Mouse (Mus musculus): ENCODE measurements around the gene Hist1h2ao. TPM values are rescaled to one million over a fixed set of nuclear protein-coding genes. Genes with fewer than 3 reads are reported as not detected.
A peak's percentile ranks its signal among the peaks of the same experiment; 100 is the strongest.
"Not testable (repeated sequence)": the region's sequence is repeated elsewhere in the genome, so short reads cannot be mapped to it uniquely, and the experiment has no call there.

Hist1h2ao gene
- total RNA-seq (2021): 10 to 100 TPM; 10.7 to 27.7 TPM
- long read RNA-seq: 0 reads

- not testable (repeated sequence) for DNase-seq (ENCODE audit: low spot score in 2 of 2)
These were observed at the start of gene Hist1h2ao, which contains the start of gene Hist1h2bq for GRCm38 (mm10) chr13:21810073-21810472. Gene Hist1h2ao, plus strand, starts transcription at chr13:21810465. Gene Hist1h2bq, minus strand, starts transcription at chr13:21810197.

DNA sequence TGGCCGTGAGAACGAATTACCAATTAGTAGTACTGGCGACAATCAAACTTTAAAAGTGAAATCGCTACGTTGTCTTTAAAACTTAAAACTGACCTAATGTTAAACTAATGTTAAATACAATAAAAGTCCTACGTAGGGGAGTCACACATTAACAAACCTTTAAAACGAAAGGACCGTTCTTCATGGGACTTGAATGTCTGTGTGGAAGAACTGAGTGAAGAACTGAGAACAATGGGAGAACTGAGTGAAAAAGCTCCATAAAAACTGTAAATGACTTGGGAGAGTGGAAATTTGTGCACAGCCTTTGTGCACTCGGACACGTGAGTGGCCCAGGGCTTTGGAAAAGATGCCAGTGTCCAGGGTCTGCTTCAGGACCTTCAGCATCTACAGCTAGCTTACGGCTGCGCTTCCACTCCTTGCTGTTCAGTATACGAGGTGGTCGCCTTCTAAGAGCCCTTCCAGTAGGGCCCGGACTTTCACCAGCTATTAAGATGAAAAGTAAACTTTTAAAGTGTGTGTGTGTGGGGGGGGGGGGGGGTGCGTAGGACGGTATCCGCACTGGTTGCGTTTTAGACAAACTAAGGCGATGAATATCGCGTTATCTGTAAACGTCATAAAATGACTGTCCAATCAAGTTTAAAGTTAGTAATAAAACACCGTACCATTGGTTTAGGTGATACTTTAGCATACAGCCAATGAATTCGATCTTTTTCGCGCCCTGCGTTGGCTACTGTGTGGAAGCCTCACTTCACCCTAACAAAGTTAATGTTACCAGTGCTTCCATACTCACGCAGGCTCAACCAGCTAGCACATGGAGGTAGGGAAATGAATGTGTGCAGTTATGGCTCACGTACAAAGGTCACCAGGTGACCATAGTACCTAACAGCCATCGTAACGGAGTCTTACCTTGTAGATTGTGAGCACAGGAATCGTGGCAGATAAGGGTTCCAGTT is 31.2 kb upstream of the Hist1h2ao start:
- peak; percentile 33 to 86 for DNase-seq (ENCODE audit: low spot score in 2 of 2)

- peak; percentile 13 to 69 for DNase-seq (ENCODE audit: low spot score in 2 of 2)
These were observed 30.2 kb upstream of the Hist1h2ao start, which contains the start of gene Hist1h1b for GRCm38 (mm10) chr13:21779767-21780731. Gene Hist1h1b, minus strand, starts transcription at chr13:21780625.

GRCm38 (mm10) chr13:21781021-21781555 is 29.2 kb upstream of the Hist1h2ao start:
- DNase-seq (ENCODE audit: low spot score in 2 of 2): no peak

DNA sequence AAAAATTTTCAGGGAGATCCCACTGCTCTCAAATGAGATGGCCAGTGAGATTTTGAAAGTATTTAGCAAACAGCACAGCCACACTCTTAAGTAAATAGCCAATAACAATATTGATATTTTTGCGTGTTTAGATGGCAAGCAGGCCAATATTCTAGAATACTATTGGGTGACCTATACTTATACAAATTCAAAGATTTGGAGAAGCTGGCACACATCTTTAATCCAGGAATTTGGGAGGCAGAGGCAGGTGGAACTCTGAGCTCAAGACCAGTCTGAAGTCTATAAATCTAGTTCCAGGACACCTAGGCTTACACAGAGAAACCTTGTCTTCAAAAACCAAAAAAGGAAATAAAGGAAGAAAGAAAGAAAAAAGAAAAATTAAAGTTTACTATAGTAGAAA is 28.6 kb upstream of the Hist1h2ao start:
- DNase-seq (ENCODE audit: low spot score in 2 of 2): no peak

DNA sequence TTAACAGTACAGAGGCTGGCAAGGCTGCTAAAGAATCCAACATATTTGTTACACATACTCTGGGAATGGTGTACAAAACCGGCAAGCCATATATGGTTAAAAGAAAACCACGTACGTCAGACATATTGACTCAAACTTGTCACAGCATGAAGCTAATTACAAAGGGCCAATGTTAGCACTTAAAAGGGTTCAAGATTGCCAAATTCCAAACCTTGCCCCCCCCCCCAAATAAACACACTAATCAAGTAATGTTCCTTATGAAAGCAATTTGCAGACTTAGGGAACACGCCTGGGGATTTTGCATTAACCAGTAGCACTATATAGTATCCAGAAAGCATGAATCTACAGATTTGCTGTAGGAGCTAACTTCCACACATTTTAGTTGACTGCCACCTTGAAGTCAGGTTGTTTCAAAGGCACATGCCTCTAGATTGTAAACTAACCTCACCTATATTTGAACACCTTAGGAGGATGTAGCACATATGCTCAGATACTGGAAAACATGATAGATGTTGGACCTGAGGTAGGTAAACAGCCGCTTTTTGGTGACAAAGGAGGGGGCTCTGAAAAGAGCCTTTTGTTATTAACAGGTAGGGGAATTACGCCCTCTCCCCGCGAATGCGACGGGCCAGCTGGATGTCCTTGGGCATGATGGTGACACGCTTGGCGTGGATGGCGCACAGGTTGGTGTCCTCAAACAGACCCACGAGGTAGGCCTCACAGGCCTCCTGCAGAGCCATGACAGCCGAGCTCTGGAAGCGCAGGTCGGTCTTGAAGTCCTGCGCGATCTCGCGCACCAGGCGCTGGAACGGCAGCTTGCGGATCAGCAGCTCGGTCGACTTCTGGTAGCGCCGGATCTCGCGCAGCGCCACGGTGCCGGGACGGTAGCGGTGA is 27.7 kb upstream of the Hist1h2ao start:
- DNase-seq (ENCODE audit: low spot score in 2 of 2): not testable (repeated sequence)

DNA sequence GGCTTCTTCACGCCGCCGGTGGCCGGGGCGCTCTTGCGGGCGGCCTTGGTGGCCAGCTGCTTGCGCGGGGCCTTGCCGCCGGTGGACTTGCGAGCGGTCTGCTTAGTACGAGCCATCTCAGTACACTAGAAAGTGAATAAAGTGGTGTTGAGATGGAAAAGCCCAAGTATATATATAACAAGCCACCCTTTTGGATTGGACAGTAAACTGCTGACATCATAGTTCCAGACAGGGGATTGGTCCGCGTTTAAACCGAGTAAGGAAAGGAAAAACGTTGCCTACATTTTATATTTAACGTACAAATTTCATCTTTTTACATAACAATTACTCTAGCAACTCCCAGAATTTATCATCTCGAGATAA is 27.0 kb upstream of the Hist1h2ao start, which contains the start of gene Hist1h3i:
Gene Hist1h3i (minus strand): TSS at position 116 of the 363 bp plus-strand sequence.
- DNase-seq (ENCODE audit: low spot score in 2 of 2): peak; percentile 54 to 86

GRCm38 (mm10) chr13:21783734-21784161 is 26.5 kb upstream of the Hist1h2ao start:
- DNase-seq (ENCODE audit: low spot score in 2 of 2): peak in 1 of 2 experiments; percentile 39

DNA sequence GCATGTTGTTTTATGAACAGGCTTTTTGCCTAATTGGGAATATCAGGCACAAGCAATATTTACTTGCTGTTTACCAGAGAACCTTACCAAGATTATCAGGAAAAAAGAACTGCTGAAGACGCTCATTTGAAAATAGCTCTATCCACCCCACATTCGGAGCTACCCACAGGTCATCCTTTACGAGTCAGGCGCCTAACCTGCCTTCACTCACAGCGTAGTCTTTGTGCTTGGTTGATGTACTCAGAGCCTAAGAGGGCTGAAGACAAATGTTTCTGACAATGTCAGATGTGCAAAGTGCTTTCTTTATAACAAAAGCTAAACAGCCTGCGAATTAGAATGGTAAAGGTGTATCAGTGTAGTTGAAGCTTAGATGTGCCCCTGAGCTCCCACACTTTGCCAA is 26.0 kb upstream of the Hist1h2ao start:
- DNase-seq (ENCODE audit: low spot score in 2 of 2): no peak

- no peak for DNase-seq (ENCODE audit: low spot score in 2 of 2)
These were observed 23.9 kb upstream of the Hist1h2ao start for GRCm38 (mm10) chr13:21786189-21786898.

GRCm38 (mm10) chr13:21786899-21787629 is 23.2 kb upstream of the Hist1h2ao start, which contains the start of the genes Hist1h2an and Hist1h2bp:
Gene Hist1h2an, minus strand, starts transcription at chr13:21787218.
Gene Hist1h2bp, plus strand, starts transcription at chr13:21787461.
- peak; percentile 87 to 95 for DNase-seq (ENCODE audit: low spot score in 2 of 2)

DNA sequence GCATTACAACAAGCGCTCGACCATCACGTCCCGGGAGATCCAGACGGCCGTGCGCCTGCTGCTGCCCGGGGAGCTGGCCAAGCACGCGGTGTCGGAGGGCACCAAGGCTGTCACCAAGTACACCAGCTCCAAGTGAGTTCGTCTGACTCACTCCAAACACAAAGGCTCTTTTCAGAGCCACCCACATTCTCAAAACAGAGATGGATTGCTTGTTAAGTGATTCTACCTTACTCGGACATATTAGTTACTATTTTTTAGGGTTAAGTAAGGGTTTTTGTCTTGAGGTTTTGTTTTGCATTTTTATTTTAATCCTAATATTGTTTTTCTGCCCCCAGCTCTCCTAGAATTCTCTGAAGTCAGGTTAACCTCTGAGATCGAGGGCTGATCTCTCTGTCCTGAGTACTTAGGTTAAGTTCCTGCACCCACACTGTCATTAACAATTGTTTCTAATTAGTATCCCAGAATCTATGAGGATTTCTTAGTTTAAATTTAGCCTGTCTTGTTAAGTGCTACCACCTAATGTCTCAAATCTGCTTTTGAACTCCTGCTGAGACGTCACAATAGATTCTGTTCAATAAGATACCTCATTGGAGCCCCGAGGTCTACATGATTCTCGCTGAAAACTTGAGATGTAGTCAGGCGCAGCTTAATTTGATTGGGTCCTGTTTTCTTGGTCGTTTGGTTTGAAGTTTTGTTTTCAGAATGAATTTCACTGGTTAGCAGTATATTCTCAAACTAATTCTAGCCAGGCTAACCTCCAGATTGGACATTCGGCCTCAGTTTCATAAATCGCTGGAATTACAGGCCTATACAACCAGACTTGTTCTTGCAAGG is 22.3 kb upstream of the Hist1h2ao start:
- DNase-seq (ENCODE audit: low spot score in 2 of 2): no peak

DNA sequence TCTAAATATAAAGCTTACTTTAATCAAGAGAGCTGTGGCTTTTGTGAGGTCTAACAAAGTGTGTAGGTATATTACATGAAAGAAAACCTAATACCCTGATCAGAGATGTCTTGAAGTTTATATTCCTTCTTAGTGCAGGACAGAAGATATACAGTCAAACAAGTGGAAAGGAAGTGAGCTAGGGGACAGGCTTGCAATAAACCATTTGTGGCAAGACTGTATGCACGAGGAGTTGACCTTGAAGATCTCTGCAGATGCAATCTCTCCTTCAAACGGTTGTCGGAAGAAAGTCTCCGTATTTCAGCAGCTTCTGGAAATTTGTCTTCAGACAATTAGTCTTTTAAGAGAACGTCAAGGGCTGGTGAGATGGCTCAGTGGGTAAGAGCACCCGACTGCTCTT is 20.3 kb upstream of the Hist1h2ao start:
- DNase-seq (ENCODE audit: low spot score in 2 of 2): no peak

DNA sequence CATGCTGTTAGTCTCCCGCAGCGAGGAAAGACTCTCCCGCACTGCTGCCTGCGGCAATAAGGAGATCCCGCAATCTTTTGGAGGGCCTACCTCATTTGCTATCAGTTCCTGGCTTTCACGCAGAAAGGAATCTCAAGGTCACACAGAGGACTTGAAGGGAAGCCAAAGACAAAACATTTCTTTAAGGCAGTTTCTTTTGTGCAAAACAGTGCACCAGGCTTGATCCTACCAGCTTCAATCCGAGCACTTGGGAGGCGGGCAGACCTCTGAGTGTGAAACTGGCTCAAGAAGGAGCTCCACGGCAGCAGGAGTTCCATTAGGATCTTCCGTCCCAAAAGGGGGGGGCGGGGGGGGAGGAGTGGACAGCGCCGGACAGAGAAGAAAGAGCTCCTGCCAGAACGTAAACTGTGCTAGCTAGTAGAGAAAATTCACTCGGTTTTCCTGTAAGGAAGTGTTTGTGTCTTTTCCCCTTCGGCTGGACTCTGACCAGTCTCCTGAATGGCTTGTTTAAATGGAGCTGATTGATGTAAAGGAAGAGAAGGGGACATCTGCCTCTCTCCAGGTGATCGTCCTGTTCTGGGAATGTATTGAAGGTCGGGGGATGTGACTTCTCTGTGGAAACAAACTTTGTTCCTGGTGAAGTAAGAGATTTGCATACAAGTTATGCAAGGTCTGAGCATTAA is 19.5 kb upstream of the Hist1h2ao start:
- no peak for DNase-seq (ENCODE audit: low spot score in 2 of 2)

DNA sequence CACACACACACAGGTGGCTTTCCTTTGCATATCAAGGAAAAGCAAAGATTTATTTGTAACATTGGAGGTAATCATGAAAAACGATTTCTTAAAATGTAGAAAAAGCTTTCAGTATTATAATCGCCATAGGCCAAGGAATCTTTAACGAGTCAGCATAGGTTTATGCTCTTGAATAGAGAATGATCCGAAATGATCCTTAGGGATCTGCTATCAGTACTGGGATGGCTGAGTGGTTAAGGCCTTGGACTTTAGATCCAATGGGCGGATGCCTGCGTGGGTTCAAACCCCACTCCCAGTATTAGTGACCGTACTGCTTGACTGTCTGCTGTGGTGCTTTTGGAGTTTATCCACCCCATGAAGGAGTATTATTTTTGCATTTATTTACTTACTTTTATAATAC is 14.7 kb upstream of the Hist1h2ao start:
- DNase-seq (ENCODE audit: low spot score in 2 of 2): no peak

- DNase-seq (ENCODE audit: low spot score in 2 of 2): not testable (repeated sequence)
These were observed 13.1 kb upstream of the Hist1h2ao start for GRCm38 (mm10) chr13:21797163-21797562.

DNA sequence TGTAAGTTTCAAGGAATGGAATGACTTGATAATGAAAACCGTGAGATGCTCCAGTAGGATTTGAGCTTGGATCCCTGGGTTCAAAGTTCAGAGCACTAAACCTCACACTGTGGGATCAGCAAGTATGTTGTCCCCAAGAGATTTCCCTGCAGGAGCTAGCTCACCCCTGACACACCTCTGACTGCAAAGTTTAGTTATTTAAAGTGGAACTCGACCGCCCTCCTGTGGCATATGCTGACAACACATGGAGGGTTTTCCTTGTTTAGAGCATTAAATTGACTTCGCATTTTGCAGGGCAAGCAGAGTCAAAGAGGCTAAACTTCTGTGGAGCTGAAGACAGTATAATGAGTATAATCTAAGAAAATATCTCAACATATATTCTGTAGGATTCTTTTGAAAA is 7.2 kb upstream of the Hist1h2ao start:
- DNase-seq (ENCODE audit: low spot score in 2 of 2): not testable (repeated sequence)
